Mouse (Mus musculus) hindlimb bud, embryonic 11.5 days (tissue): ENCODE measurements at regions not wholly inside any gene's neighbourhood (a gene's known extent, or its start where the extent isn't known, plus 50 kb on each side); places are given as distances from the start of the nearest gene placed in this dataset.
"Not testable (repeated sequence)": the region's sequence is repeated elsewhere in the genome, so short reads cannot be mapped to it uniquely, and the experiment has no call there.

Source experiments
- DNase-seq: peaks from one replicate; pipeline ENCODE4 v3.0.0-alpha.2; 2012; ENCODE audit warnings: low read depth, low spot score; ENCODE audit errors: extremely low spot score

GRCm38 (mm10) chr8:34664429-34664828 lies 552.9 kb upstream of the Gm10131 start:
- no peak for DNase-seq

GRCm38 (mm10) chr8:34662532-34662931 lies 551.0 kb upstream of the Gm10131 start:
- no peak for DNase-seq

GRCm38 (mm10) chr8:34651750-34652149 lies 540.2 kb upstream of the Gm10131 start:
- DNase-seq = no peak

GRCm38 (mm10) chr8:34628221-34628620 lies 516.7 kb upstream of the Gm10131 start:
- DNase-seq = not testable (repeated sequence)

GRCm38 (mm10) chr8:34625670-34626069 lies 514.1 kb upstream of the Gm10131 start:
- no peak for DNase-seq

GRCm38 (mm10) chr8:34623783-34624182 lies 512.2 kb upstream of the Gm10131 start:
- DNase-seq = no peak

GRCm38 (mm10) chr8:34622177-34623114 lies 510.9 kb upstream of the Gm10131 start:
- no peak for DNase-seq

GRCm38 (mm10) chr8:34618046-34618445 lies 506.5 kb upstream of the Gm10131 start:
- DNase-seq = no peak

- DNase-seq = no peak
Measured at GRCm38 (mm10) chr8:34614987-34615386, 503.4 kb upstream of the Gm10131 start.

GRCm38 (mm10) chr8:34614031-34614526 lies 502.5 kb upstream of the Gm10131 start:
- no peak for DNase-seq

- no peak for DNase-seq
Measured at GRCm38 (mm10) chr8:34613138-34613537, 501.6 kb upstream of the Gm10131 start.

GRCm38 (mm10) chr8:34612396-34612795 lies 500.9 kb upstream of the Gm10131 start:
- DNase-seq = no peak

GRCm38 (mm10) chr8:34610186-34610585 lies 498.6 kb upstream of the Gm10131 start:
- no peak for DNase-seq

GRCm38 (mm10) chr8:34607426-34607825 lies 495.9 kb upstream of the Gm10131 start:
- no peak for DNase-seq

- no peak for DNase-seq
Measured at GRCm38 (mm10) chr8:34605031-34605430, 493.5 kb upstream of the Gm10131 start.

- no peak for DNase-seq
Measured at GRCm38 (mm10) chr8:34604581-34604980, 493.0 kb upstream of the Gm10131 start.

GRCm38 (mm10) chr8:34601426-34601953 lies 490.0 kb upstream of the Gm10131 start:
- DNase-seq = no peak

- no peak for DNase-seq
Measured at GRCm38 (mm10) chr8:34600880-34601279, 489.3 kb upstream of the Gm10131 start.

GRCm38 (mm10) chr8:34596593-34596992 lies 485.1 kb upstream of the Gm10131 start:
- no peak for DNase-seq

- DNase-seq = no peak
Measured at GRCm38 (mm10) chr8:34590976-34591749, 479.6 kb upstream of the Gm10131 start.

- DNase-seq = no peak
Measured at GRCm38 (mm10) chr8:34578043-34578442, 466.5 kb upstream of the Gm10131 start.
